Mouse (Mus musculus) heart, adult 8-10 months (tissue): Measurements from ENCODE around the gene Glg1. TPM values are rescaled to one million over a fixed set of nuclear protein-coding genes. Genes with fewer than 3 reads are reported as not detected.
"Not testable (repeated sequence)": the region's sequence is repeated elsewhere in the genome, so short reads cannot be mapped to it uniquely, and the experiment has no call there.

Experiments used
- DNase-seq: peaks from one replicate; pipeline ENCODE4 v3.0.0; 2022; ENCODE audit warnings: low spot score
- total RNA-seq, 4 experiments: library from RNA; stranded (reverse); gene quantifications; 2 replicates each; pipeline ENCODE4 v1.2.4; 2022

Gene Glg1
- 100 to 1,000 TPM in 1 of 4 experiments, 10 to 100 TPM in 3; 87.4 to 103 (median 96.6) TPM for total RNA-seq

GRCm38 (mm10) chr8:111258631-111259407 is at the start of gene Glg1:
Gene Glg1, minus strand, starts transcription at chr8:111259216.
- DNase-seq, result peak; percentile 91

- no peak for DNase-seq
Observed at GRCm38 (mm10) chr8:111305031-111305730, 46.2 kb upstream of the Glg1 start.

DNA sequence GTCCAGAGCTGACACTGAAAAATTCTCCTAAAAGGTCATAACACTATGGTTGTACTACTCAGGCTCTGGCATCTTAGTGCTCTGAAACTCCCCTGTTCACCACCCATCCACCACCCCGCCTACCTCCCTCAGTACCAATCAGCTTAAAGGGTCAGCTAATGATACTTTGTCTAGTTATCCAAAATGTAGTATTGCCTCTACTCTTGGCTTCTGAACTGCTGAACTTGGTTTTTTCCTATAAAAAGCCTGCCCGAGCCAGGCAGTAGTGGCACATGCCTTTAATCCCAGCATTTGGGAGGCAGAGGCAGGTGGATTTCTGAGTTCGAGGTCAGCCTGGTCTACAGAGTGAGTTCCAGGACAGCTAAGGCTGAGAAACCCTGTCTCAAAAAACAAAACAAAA is 45.3 kb upstream of the Glg1 start:
- no peak for DNase-seq

DNA sequence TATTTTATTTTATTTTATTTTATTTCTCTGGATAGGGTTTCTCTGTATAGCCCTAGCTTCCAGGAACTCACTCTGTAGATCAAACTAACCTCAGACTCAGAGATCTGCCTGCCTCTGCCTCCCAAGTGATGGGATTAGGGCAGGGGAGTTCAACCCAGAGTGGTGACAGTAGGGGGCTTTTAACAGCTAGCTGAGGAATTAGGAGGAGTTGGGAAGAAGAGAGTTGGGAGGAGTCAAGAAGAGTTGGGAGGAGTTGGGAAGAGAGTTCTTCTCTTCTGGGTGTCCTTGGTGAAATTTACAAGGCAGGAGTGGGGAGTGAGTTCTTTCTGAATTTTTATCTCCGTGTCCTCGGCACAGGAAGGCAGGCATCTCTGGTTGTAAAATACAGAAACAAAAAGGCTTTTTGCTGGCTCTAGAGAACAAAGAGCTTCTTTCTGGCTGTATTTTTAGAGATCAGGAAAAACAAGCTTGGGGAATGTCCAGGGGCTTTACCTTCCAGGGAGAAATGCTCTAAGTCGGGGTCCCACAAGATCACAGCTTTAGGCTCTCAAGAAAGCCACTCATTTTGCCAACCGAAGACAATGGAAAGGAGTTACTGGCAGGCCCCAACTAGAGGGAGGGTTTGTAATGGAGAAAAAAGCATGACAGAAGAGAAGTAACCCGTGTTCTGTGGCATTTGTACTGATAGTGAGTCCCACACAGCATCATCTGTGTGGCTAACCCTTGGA is 44.2 kb upstream of the Glg1 start:
- not testable (repeated sequence) for DNase-seq

- DNase-seq, result no peak
Observed at GRCm38 (mm10) chr8:111300597-111301546, 41.9 kb upstream of the Glg1 start.

GRCm38 (mm10) chr8:111299821-111300568 is 41.0 kb upstream of the Glg1 start, which contains the start of gene Rfwd3:
Gene Rfwd3, minus strand, starts transcription at chr8:111300222.
- DNase-seq, result peak; percentile 97

- no peak for DNase-seq
Observed at GRCm38 (mm10) chr8:111299363-111299820, 40.4 kb upstream of the Glg1 start.

- no peak for DNase-seq
Observed at GRCm38 (mm10) chr8:111298011-111298410, 39.0 kb upstream of the Glg1 start.

DNA sequence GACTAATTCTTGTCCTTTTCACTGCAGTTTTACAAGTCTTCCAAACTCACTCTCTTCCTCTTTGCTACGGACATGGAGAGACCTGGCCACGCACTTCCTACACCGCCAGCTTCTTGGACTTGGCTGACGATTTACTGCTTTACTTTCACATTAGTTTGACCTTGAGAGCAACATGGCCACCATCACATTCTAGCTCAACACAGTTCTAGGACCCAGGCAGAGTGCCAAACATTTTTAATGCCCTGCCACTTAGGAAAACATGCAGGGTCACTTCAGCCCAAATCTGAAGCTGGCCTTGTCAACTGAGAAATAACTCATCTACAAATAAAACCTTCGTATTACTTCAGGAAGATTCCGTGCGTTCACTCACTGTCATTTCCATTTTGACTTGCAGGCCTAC is 32.7 kb upstream of the Glg1 start:
- DNase-seq, result no peak

DNA sequence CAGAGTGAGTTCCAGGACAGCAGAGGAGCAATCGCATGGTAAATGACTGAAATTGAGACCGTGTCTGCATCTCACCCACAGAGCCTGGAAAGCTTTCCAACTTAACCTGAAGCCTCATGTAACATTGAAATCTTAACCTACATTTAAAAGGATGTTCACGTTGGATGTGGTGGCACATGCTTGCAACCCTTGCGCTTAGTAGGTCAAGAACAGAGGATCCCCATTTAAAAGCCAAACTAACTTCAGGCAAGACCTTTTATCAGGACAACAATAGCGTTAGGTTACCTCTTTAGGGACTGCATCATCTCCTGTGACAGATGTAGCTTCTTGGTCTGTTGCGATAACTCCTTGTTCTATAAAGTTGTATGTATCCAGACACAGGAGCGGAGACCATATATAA is 31.6 kb upstream of the Glg1 start:
- no peak for DNase-seq

- DNase-seq, result no peak
Observed at GRCm38 (mm10) chr8:111285603-111286002, 26.6 kb upstream of the Glg1 start.

DNA sequence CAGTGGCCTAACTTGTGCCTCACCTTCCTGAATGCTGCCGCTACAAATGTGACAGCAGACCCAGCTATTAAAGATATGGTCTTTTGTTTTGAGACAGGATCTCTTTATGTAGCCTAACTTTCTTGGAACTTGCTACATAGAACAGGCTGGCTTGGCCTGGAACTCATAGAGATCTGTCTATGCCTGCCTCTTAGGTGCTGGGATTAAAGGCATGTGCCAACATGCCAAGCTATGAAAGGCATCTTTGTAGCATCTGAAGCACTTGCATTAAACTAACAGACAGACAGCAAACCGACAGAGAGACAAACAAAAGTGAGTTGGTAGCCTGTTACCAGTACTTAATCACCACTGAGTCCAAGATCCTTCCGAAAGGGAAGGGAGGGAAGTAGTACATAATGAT is 23.1 kb upstream of the Glg1 start:
- DNase-seq, result no peak

DNA sequence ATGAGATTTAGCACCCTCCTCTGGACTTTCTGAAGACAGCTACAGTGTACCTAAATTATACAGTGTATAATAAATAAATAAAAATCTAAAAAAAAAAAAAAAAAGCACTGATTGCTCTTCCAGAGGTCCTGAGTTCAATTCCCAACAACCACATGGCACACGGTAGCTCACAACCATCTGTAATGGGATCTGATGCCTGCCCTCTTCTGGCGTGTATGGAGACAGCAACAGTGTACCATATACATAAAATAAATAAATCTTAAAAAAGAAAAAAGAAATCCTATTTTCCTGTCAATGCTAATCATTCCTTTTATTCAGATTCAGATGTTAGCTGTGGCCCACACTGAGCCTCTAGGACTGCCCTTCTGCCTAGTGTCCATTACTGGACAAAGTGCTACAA is 9.3 kb upstream of the Glg1 start:
- DNase-seq, result no peak

DNA sequence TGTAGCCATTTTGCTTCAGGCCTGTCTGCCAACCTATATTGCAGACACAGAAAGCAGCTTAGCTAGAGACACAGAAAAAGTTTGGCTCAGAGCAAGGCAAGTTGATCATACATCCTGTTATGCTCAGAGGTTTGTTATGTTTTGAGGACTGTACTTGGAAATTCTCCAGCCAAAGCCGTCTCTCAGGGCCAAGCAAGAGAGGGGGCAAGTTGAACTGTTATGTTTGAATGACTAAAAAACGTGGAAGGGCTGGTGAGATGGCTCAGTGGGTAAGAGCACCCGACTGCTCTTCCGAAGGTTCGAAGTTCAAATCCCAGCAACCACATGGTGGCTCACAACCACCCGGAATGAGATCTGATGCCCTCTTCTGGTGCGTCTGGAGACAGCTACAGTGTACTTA is 7.1 kb upstream of the Glg1 start:
- DNase-seq, result not testable (repeated sequence)

- no peak for DNase-seq
Observed at GRCm38 (mm10) chr8:111264693-111265220, 5.7 kb upstream of the Glg1 start.

GRCm38 (mm10) chr8:111261981-111262381 is 3.0 kb upstream of the Glg1 start:
- peak; percentile 36 for DNase-seq

DNA sequence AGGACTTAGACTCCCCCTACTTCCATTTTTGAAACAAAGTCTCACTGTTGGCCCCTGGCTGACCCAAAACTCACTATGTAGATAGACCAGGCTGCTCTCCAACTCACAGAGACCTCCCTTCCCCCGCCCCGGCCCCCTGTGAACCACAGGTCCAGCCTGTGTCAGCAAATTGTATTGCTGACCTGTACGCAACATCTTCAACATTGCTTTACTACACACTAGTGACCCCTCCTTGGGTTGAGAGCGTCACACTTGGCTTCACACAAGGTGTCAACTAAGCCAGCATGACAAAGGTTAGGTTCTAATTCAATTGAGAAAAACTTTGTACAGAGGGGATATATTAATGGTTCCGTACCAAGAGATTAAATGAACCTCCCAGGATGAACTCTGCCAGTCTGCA is 1.2 kb upstream of the Glg1 start:
- no peak for DNase-seq

- DNase-seq, result no peak
Observed at GRCm38 (mm10) chr8:111259408-111259741, 359 bp upstream of the Glg1 start.

- no peak for DNase-seq
Observed at GRCm38 (mm10) chr8:111258010-111258630, 896 bp downstream of the Glg1 start.
